Comparison of ENCODE assay signal across 16 mouse cellular contexts in the genomic region with DNA sequence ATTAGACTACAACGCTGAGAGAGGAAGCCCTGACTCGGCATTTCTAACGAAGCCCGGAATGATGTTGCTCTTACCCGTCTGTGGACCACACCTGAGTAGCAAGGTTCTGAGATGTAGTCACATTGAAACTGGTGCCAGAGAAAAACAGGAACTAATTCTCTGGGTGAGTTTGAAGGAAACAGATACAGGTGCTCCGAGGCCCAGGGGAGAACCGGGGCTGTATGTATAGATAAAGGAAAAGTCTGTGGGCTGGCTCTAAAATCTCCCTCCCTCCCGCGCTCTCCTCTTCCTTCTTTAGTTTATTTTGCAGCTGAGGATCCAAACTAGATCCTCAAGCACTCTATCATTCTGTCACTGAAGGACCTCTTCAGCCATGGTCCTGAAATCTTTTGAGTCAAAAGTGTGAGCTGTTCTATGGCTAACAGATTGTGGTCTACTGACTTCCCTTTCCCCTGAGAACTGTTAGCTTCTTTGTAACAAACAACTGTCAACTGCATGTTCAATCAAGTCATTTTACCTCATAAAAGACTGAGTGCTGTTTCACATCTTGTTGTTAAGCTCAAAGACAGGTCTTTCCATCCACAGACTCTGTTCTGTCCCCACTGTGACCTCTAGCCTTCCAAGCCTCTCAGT. TPM values are rescaled to one million over a fixed set of nuclear protein-coding genes. Genes with fewer than 3 reads are reported as not detected.
DNase-seq lines count a peak whose midpoint lies in the region; ATAC-seq lines count a peak whose summit lies in the region.
"Had no signal": no experiment of that assay in that cellular context is flagged by ENCODE, and none has a peak within 500 bp of the region (broad histone marks: within the 10 kb centered on the region; RNA-seq: fewer than 3 reads in every experiment).

No protein-coding gene starts in this region.

- no peaks in the 10 kb centered on the region for H3K4me1 ChIP-seq in heart, embryonic 16.5 days (ENCODE audit: control insufficient read depth, insufficient read depth, low read length)
- H3K4me1 ChIP-seq: heart, embryonic 15.5 days; liver, embryonic 15.5 days; stomach, embryonic 15.5 days had no signal

- H3K9me3 ChIP-seq in heart, embryonic 16.5 days (replicated peaks; ENCODE audit: control insufficient read depth, low read length) = no peaks in the 10 kb centered on the region
- H3K9me3 ChIP-seq: heart, embryonic 15.5 days; liver, embryonic 15.5 days; midbrain, embryonic 10.5 days; stomach, embryonic 15.5 days had no signal

- H3K4me2 ChIP-seq in heart, embryonic 16.5 days (ENCODE audit: low read depth, low read length) = no peak overlapping the region
- H3K4me2 ChIP-seq: heart, embryonic 15.5 days; liver, embryonic 15.5 days; stomach, embryonic 15.5 days had no signal

- intact Hi-C loops in heart, postnatal 36 days (cut with DNase I) = no loop called here

- no peak for DNase-seq in heart, postnatal 36 days
- peak; percentile 24 for DNase-seq in c-Kit-positive CD71-negative TER-119-negative erythroid progenitor cells, embryonic 14.5 days (ENCODE audit: low read depth)
- peak; percentile 18 to 71 for DNase-seq in natural killer cell, adult 2 months (ENCODE audit: low spot score in 2 of 2)
- DNase-seq in thymus, postnatal 14 days = peak; percentile 66
- DNase-seq in ovary, adult 18-20 months (ENCODE audit: low spot score) = no peak
- DNase-seq in cerebellum, postnatal 10 days = no peak
- no peak for DNase-seq in adrenal gland, postnatal 25 days
- DNase-seq: forebrain, postnatal 0 days; gastrocnemius, postnatal 14 days; retina, postnatal 1 day had no signal

- H3K4me3 ChIP-seq in heart, embryonic 16.5 days (ENCODE audit: low read length) = no peak overlapping the region
- H3K4me3 ChIP-seq: heart, embryonic 15.5 days; liver, embryonic 15.5 days; midbrain, embryonic 10.5 days; stomach, embryonic 15.5 days had no signal

- no peak; the same call in 1 of the 2 replicates for ATAC-seq in heart, embryonic 16.5 days (replicated peaks; ENCODE audit: extremely low read depth, insufficient read depth, low FRiP score)
- ATAC-seq: forebrain, postnatal 0 days; intestine, embryonic 16.5 days had no signal

- no peaks in the 10 kb centered on the region for H3K36me3 ChIP-seq in heart, embryonic 16.5 days (ENCODE audit: control insufficient read depth, insufficient read depth)
- H3K36me3 ChIP-seq: heart, embryonic 15.5 days; liver, embryonic 15.5 days; midbrain, embryonic 10.5 days; stomach, embryonic 15.5 days had no signal

- WGBS in heart, embryonic 16.5 days = 66% methylated on average over 9 of the region's 9 CpGs

- no peaks in the 10 kb centered on the region for H3K27me3 ChIP-seq in heart, embryonic 16.5 days (ENCODE audit: control insufficient read depth, insufficient read depth, low read length)
- H3K27me3 ChIP-seq: heart, embryonic 15.5 days; liver, embryonic 15.5 days; stomach, embryonic 15.5 days had no signal

- peak overlapping the region; percentile 58 for H3K27ac ChIP-seq in heart, embryonic 16.5 days (ENCODE audit: low read length)
- H3K27ac ChIP-seq: heart, embryonic 15.5 days; liver, embryonic 15.5 days; midbrain, embryonic 10.5 days; stomach, embryonic 15.5 days had no signal

- no peak overlapping the region for H3K9ac ChIP-seq in heart, embryonic 16.5 days (ENCODE audit: low read length)
- H3K9ac ChIP-seq: forebrain, postnatal 0 days; heart, embryonic 15.5 days; liver, embryonic 15.5 days; stomach, embryonic 15.5 days had no signal

RNA-seq across cellular contexts. Expression of gene Slamf6, which starts 3.8 kb away (rescaled TPM):
- 7.8 and 22.2 TPM in 2 replicates for polyA plus RNA-seq in heart, embryonic 16.5 days (2015; fragmentation: Nextera tagmentation; extraction: Ambion mirVana)
- under 1 TPM; 0.27 to 0.31 TPM for total RNA-seq in heart, postnatal 36 days (2021)
- 0.15 TPM in 1 of 2 replicates, not detected in the other for total RNA-seq in adrenal gland, postnatal 25 days (2021)
- total RNA-seq: forebrain, postnatal 0 days had no signal
- polyA plus RNA-seq: midbrain, embryonic 10.5 days had no signal

RNA-seq across cellular contexts. Expression of gene Gm10521, which starts 25.6 kb away (rescaled TPM):
- polyA plus RNA-seq in heart, embryonic 16.5 days (2015; fragmentation: Nextera tagmentation; extraction: Ambion mirVana) = not detected in 2 replicates
- total RNA-seq in heart, postnatal 36 days (2021) = under 1 TPM; 0.19 to 0.22 TPM
- 0.18 TPM in 1 of 2 replicates, not detected in the other for total RNA-seq in adrenal gland, postnatal 25 days (2021)
- total RNA-seq: forebrain, postnatal 0 days had no signal
- polyA plus RNA-seq: forebrain, postnatal 0 days; heart, embryonic 15.5 days; intestine, embryonic 16.5 days; liver, embryonic 15.5 days; midbrain, embryonic 10.5 days; stomach, embryonic 15.5 days had no signal

Comparison
In these comparisons a context has a peak if more than half of its experiments do, and no peak if none do; other contexts are left out.
1. DNase-seq: peak in c-Kit-positive CD71-negative TER-119-negative erythroid progenitor cells, embryonic 14.5 days (single experiment), natural killer cell, adult 2 months (2 of 2) and thymus, postnatal 14 days (single experiment); none in heart, postnatal 36 days (0 of 2), ovary, adult 18-20 months (single experiment), cerebellum, postnatal 10 days (0 of 2) and adrenal gland, postnatal 25 days (single experiment).